Comparison of ENCODE assay signal across 18 mouse cellular contexts in the genomic region with DNA sequence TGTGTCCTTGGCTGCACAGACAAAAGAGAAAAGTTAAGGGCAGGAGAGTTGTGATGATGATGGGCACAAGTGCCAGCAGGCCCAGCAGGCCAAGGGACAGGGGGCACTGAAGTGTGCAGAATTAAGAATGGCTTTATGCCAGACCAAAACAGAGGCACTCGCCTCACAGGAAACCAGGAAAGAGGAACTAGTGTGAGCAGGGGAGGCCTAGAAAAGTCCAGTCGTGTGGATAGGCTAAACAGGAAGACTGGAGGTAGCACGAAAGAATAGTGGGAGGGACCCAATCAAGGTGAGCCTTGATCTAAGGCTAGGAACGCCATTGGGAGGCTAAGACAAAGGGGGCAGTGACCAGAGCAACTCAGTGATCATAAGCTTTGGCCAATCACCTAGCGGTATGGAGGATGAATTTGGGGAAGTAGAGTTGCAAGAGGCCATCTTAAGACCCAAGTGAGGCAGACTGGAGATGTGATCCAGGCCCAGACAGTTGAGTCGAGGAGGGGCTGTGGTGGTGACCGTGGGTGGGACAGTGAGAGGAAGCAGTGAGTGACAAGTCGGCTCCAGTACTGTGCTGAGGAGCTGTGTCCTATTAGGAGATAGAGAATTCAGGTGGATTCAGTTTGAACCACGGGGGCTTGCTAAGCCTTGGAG.
DNase-seq lines count a peak whose midpoint lies in the region; ATAC-seq and TF ChIP-seq lines count a peak whose summit lies in the region.
"Had no signal": no experiment of that assay in that cellular context is flagged by ENCODE, and none has a peak within 500 bp of the region (broad histone marks: within the 10 kb centered on the region; RNA-seq: fewer than 3 reads in every experiment).

No protein-coding gene starts in this region.

- TF ChIP-seq POLR2A in MEL (IDR thresholded peaks at IDR 0.05; ENCODE audit: control insufficient read depth in 1 of 2, insufficient read depth in 1 of 2, low read depth in 1 of 2, low read length in 2 of 2, poor library complexity in 1 of 2) = no peak

- no peak for TF ChIP-seq CTCF in hindbrain, postnatal 0 days (IDR thresholded peaks at IDR 0.05; ENCODE audit: low read depth)
- TF ChIP-seq CTCF in MEL (IDR thresholded peaks at IDR 0.05 in 2 of 3, conservative IDR thresholded peaks at IDR 0.05 in 1 of 3; ENCODE audit: control insufficient read depth in 1 of 3, insufficient read depth in 1 of 3, low read depth in 2 of 3, low read length in 3 of 3, poor library complexity in 1 of 3, severe bottlenecking in 1 of 3) = no peak

- TF ChIP-seq RAD21 in MEL (IDR thresholded peaks at IDR 0.05; ENCODE audit: low read depth, low read length) = no peak

- H3K9me3 ChIP-seq in hindbrain, postnatal 0 days (ENCODE audit: low read length) = no peaks in the 10 kb centered on the region
- no peaks in the 10 kb centered on the region for H3K9me3 ChIP-seq in hindbrain, embryonic 12.5 days (replicated peaks)
- H3K9me3 ChIP-seq in MEL (replicated peaks; ENCODE audit: insufficient read depth, low read length) = no peaks in the 10 kb centered on the region
- H3K9me3 ChIP-seq: heart, embryonic 12.5 days; kidney, embryonic 15.5 days; lung, embryonic 15.5 days; midbrain, embryonic 13.5 days; neural tube, embryonic 13.5 days had no signal

- H3K27me3 ChIP-seq in hindbrain, postnatal 0 days (ENCODE audit: insufficient read depth, low read length) = no peaks in the 10 kb centered on the region
- peaks cover 33% of the 10 kb centered on the region; the same call in 1 of the 2 replicates for H3K27me3 ChIP-seq in hindbrain, embryonic 12.5 days
- no peaks in the 10 kb centered on the region; a peak in 1 of 4 replicates for H3K27me3 ChIP-seq in MEL (ENCODE audit: control insufficient read depth in 1 of 2, insufficient read depth in 2 of 2, low read length in 2 of 2)
- H3K27me3 ChIP-seq: lung, embryonic 15.5 days had no signal

- no peak overlapping the region for H3K9ac ChIP-seq in hindbrain, postnatal 0 days (replicated peaks; ENCODE audit: low read length)
- H3K9ac ChIP-seq in hindbrain, embryonic 12.5 days = no peak overlapping the region
- peak overlapping the region; percentile 36 for H3K9ac ChIP-seq in MEL (ENCODE audit: control insufficient read depth, low read depth, low read length, poor library complexity, severe bottlenecking)
- H3K9ac ChIP-seq: forebrain, postnatal 0 days; heart, embryonic 12.5 days; kidney, embryonic 15.5 days; liver, embryonic 14.5 days; lung, embryonic 15.5 days; midbrain, embryonic 13.5 days; neural tube, embryonic 13.5 days had no signal

- no peak overlapping the region for H3K4me3 ChIP-seq in hindbrain, postnatal 0 days (ENCODE audit: low read length)
- no peak overlapping the region for H3K4me3 ChIP-seq in hindbrain, embryonic 12.5 days
- H3K4me3 ChIP-seq in MEL (ENCODE audit: control insufficient read depth in 1 of 2, insufficient read depth in 1 of 2, low read depth in 2 of 2, low read length in 2 of 2) = peak overlapping the region; percentile 5 to 7; a peak in 3 of 4 replicates
- H3K4me3 ChIP-seq: heart, embryonic 12.5 days; kidney, embryonic 15.5 days; lung, embryonic 15.5 days; midbrain, embryonic 13.5 days; neural tube, embryonic 13.5 days had no signal

- H3K36me3 ChIP-seq in hindbrain, postnatal 0 days (ENCODE audit: insufficient read depth, low read length) = no peaks in the 10 kb centered on the region
- H3K36me3 ChIP-seq in hindbrain, embryonic 12.5 days = peaks cover 24% of the 10 kb centered on the region
- H3K36me3 ChIP-seq in MEL (ENCODE audit: control insufficient read depth in 1 of 2, insufficient read depth in 2 of 2, low read length in 2 of 2) = peaks cover 2 to 15% of the 10 kb centered on the region in 2 experiments; a peak in 3 of 4 replicates
- H3K36me3 ChIP-seq: heart, embryonic 12.5 days; kidney, embryonic 15.5 days; lung, embryonic 15.5 days had no signal

- no peak overlapping the region for H3K27ac ChIP-seq in hindbrain, postnatal 0 days
- no peak overlapping the region for H3K27ac ChIP-seq in hindbrain, embryonic 12.5 days
- H3K27ac ChIP-seq in MEL (ENCODE audit: control insufficient read depth, low read depth, low read length) = peak overlapping the region; percentile 53
- H3K27ac ChIP-seq: kidney, embryonic 15.5 days; liver, embryonic 14.5 days; lung, embryonic 15.5 days; macrophage; midbrain, embryonic 13.5 days; neural tube, embryonic 13.5 days had no signal

- no peaks in the 10 kb centered on the region for H3K4me1 ChIP-seq in hindbrain, postnatal 0 days (ENCODE audit: insufficient read depth, low read length)
- H3K4me1 ChIP-seq in hindbrain, embryonic 12.5 days = no peaks in the 10 kb centered on the region
- peaks cover 2 to 17% of the 10 kb centered on the region in 2 experiments; a peak in 3 of 4 replicates for H3K4me1 ChIP-seq in MEL (ENCODE audit: control insufficient read depth in 1 of 2, insufficient read depth in 2 of 2, low read length in 2 of 2)
- H3K4me1 ChIP-seq: heart, embryonic 12.5 days; kidney, embryonic 15.5 days; lung, embryonic 15.5 days; midbrain, embryonic 13.5 days; neural tube, embryonic 13.5 days had no signal

- DNase-seq in hindbrain, postnatal 0 days (ENCODE audit: low spot score) = peak; percentile 14
- DNase-seq in A20 (ENCODE audit: low read depth, low spot score) (peak; percentile 1), MEL (ENCODE audit: low read depth, low spot score) (peak; percentile 98)
- DNase-seq in heart, adult 9 months (ENCODE audit: low spot score in 2 of 2) = no peak
- DNase-seq in right cerebral cortex, postnatal 14 days = no peak
- DNase-seq in right cerebral cortex, postnatal 10 days (ENCODE audit: low spot score in 2 of 2) = no peak
- DNase-seq: forebrain, postnatal 0 days; heart, postnatal 36 days; spleen, adult 18-20 months had no signal

- no peak overlapping the region for H3K4me2 ChIP-seq in hindbrain, postnatal 0 days (ENCODE audit: low read depth, low read length)
- H3K4me2 ChIP-seq in hindbrain, embryonic 12.5 days (replicated peaks) = no peak overlapping the region
- H3K4me2 ChIP-seq: heart, embryonic 12.5 days; kidney, embryonic 15.5 days; lung, embryonic 15.5 days; midbrain, embryonic 13.5 days; neural tube, embryonic 13.5 days had no signal

- H3K79me2 ChIP-seq in MEL (ENCODE audit: control insufficient read depth, insufficient read depth, low read length, poor library complexity) = no peaks in the 10 kb centered on the region

- ATAC-seq in hindbrain, postnatal 0 days = peak; percentile 58
- no peak for ATAC-seq in hindbrain, embryonic 12.5 days (ENCODE audit: low FRiP score)
- ATAC-seq in common myeloid progenitor, adult 5-6 weeks (replicated peaks; ENCODE audit: low read depth, poor library complexity, severe bottlenecking) = peak; percentile 95
- ATAC-seq: forebrain, postnatal 0 days; midbrain, embryonic 13.5 days had no signal

- 73% methylated on average over 9 of the region's 9 CpGs for WGBS in hindbrain, postnatal 0 days
- WGBS in hindbrain, embryonic 12.5 days = 83% methylated on average over 9 of the region's 9 CpGs

- TF ChIP-seq EP300 in MEL (IDR thresholded peaks at IDR 0.05; ENCODE audit: low read depth in 1 of 2, low read length in 2 of 2) = no peak

TF ChIP-seq in MEL, 35 proteins besides CTCF, POLR2A, EP300 and RAD21:
- TF ChIP-seq ZNF384 (IDR thresholded peaks at IDR 0.05; ENCODE audit: low read depth, low read length) (no peak), POLR2AphosphoS5 (IDR thresholded peaks at IDR 0.05; ENCODE audit: borderline replicate concordance, low read depth, low read length) (no peak), CHD2 (IDR thresholded peaks at IDR 0.05; ENCODE audit: low read length) (no peak), CHD1 (IDR thresholded peaks at IDR 0.05; ENCODE audit: low read depth, low read length) (no peak), RCOR1 (IDR thresholded peaks at IDR 0.05; ENCODE audit: low read depth, low read length) (no peak), SMC3 (IDR thresholded peaks at IDR 0.05; ENCODE audit: low read depth, low read length) (no peak), MAX (IDR thresholded peaks at IDR 0.05; ENCODE audit: low read length) (no peak), MYB (IDR thresholded peaks at IDR 0.05; ENCODE audit: low read depth, low read length) (no peak), NRF1 (IDR thresholded peaks at IDR 0.05; ENCODE audit: insufficient read depth, low read depth, low read length, poor library complexity, severe bottlenecking) (no peak), TAL1 (IDR thresholded peaks at IDR 0.05; ENCODE audit: low read length) (no peak), TBP (IDR thresholded peaks at IDR 0.05; ENCODE audit: low read depth, low read length) (no peak), MAZ (IDR thresholded peaks at IDR 0.05; ENCODE audit: low read depth, low read length) (no peak), USF2 (IDR thresholded peaks at IDR 0.05; ENCODE audit: borderline replicate concordance in 1 of 2, insufficient read depth in 1 of 2, low read depth in 1 of 2, low read length in 2 of 2) (no peak), SIN3A (IDR thresholded peaks at IDR 0.05; ENCODE audit: low read length) (no peak)

Comparison
In these comparisons a context has a peak if more than half of its experiments do, and no peak if none do; other contexts are left out.
1. DNase-seq: peak in hindbrain, postnatal 0 days (single experiment), A20 (single experiment) and MEL (single experiment); none in heart, adult 9 months (0 of 2), right cerebral cortex, postnatal 14 days (single experiment) and right cerebral cortex, postnatal 10 days (0 of 2).
2. H3K4me3 ChIP-seq: peak in MEL (2 of 2); none in hindbrain, postnatal 0 days (single experiment) and hindbrain, embryonic 12.5 days (single experiment).